Mouse (Mus musculus): Measurements from ENCODE around the gene Gsto1.

- TF ChIP-seq CTCF (IDR thresholded peaks at IDR 0.05) (no peak), POLR2A (IDR thresholded peaks at IDR 0.05; ENCODE audit: insufficient read depth, low read depth, low read length) (no peak), EP300 (IDR thresholded peaks at IDR 0.05; ENCODE audit: insufficient read depth, low read depth, low read length) (no peak)
These were observed 31.1 kb downstream of the Gsto1 start for GRCm38 (mm10) chr19:47885886-47886285.
